Mouse (Mus musculus): ENCODE measurements around the gene Cdc34. TPM values are rescaled to one million over a fixed set of nuclear protein-coding genes. Genes with fewer than 3 reads are reported as not detected.

Cdc34 gene
- total RNA-seq, 1 experiment, result 507 TPM

DNA sequence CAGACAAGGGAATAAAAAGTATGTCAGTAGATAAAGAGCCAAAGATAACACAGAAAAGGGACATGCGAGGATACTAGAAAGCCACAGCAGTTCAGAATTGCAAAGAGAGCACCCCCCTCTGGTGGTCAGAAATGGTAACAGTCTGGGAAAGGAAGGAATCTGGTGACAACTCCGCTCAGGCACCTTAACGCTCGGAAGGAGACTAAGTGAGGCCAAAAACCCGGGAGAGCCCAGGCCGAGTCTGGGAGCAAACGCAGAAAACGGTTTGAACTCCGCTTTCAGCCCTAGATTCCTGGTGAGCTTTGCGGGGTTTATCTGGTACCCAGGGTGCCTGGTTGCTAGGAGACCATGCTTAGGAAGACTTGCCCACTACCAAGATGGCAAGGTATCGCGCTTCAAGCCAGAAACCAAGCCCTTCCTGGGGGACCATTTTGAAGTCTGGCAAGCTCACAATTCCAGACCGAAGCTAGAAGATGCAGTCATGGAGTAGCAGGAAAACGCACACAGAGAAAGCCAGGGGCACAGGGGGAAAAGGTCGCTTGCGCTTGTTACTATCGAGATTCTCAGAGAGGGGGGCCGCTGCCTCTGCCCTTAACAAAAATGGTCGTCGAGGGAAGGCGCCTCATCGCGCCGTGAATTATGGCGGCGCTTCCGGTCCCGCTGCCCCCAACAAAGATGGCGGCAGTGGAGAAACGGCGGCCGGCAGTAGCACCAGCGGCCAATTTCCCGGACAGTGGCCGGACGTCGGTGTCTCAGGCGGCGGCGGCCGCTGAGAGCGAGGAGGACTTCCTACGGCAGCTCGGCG is 13.0 kb upstream of the Cdc34 start, which contains the start of gene Tpgs1:
Tpgs1 (plus strand) TSS at position 599 of the 805 bp plus-strand sequence.
- in situ Hi-C loops (cut with MboI; ENCODE audit: low sequenced_read_pairs in 2 of 2, unreplicated experiment in 2 of 2), result no loop called here
- Histone ChIP-seq H3K9ac (ENCODE audit: insufficient read depth, low read depth, low read length, poor library complexity, severe bottlenecking) (peak within 1 kb of the TSS; percentile 90), H3K4me1 (ENCODE audit: control insufficient read depth in 2 of 2, insufficient read depth in 2 of 2, low read length in 2 of 2, poor library complexity in 1 of 2) (peaks cover 5 to 25% of the 10 kb centered on the region in 2 experiments; a peak in 3 of 4 replicates), H3K36me3 (ENCODE audit: control insufficient read depth, insufficient read depth, low read length, poor library complexity, severe bottlenecking) (no peaks in the 10 kb centered on the region), H3K4me3 (ENCODE audit: insufficient read depth in 1 of 2, low read depth in 1 of 2, low read length in 2 of 2, poor library complexity in 1 of 2, severe bottlenecking in 1 of 2) (peak within 1 kb of the TSS; percentile 79 to 82), H3K9me3 (ENCODE audit: control insufficient read depth, insufficient read depth, low read depth, low read length) (no peaks in the 10 kb centered on the region), H3K27ac (ENCODE audit: insufficient read depth, low read depth, low read length, poor library complexity, severe bottlenecking) (peak within 1 kb of the TSS; percentile 85)
- DNase-seq (ENCODE audit: low read depth, low spot score), result peak; percentile 88
- no peak for TF ChIP-seq MAFK (IDR thresholded peaks at IDR 0.05; ENCODE audit: insufficient read depth, low read depth, low read length)
- TF ChIP-seq HCFC1 (IDR thresholded peaks at IDR 0.05; ENCODE audit: borderline replicate concordance, insufficient read depth, low read length), result peak; percentile 90
- peak; percentile 29; the same call in 1 of the 2 replicates for TF ChIP-seq ZC3H11A (IDR thresholded peaks at IDR 0.05; ENCODE audit: borderline replicate concordance, low read depth, low read length)

DNA sequence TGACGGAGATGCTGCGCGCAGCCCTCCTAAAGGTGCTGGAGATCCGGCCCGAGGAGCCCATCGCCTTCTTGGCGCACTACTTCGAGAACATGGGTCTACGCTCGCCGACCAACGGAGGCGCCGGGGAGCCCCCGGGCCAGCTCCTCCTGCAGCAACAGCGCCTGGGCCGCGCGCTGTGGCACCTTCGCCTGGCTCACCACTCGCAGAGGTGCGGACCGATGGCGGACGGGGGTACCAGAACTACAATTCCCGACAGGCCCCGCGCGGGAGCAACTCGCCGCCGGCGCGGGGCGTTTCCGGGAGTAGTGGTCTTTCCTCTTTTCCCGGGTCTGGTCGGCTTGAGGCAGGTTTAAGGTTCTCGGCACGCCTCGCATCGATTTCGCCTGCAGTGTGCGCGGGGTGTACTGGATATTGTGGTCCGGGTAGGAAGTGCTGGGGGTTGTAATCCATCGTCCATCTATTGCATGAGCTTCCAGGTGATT is 12.4 kb upstream of the Cdc34 start:
- peak overlapping the region; percentile 84 for H3K27ac ChIP-seq (ENCODE audit: insufficient read depth, low read depth, low read length, poor library complexity, severe bottlenecking)
- peaks cover 3 to 22% of the 10 kb centered on the region in 2 experiments; a peak in 3 of 4 replicates for H3K4me1 ChIP-seq (ENCODE audit: control insufficient read depth in 2 of 2, insufficient read depth in 2 of 2, low read length in 2 of 2, poor library complexity in 1 of 2)
- H3K9ac ChIP-seq (ENCODE audit: insufficient read depth, low read depth, low read length, poor library complexity, severe bottlenecking), result peak overlapping the region; percentile 90
- H3K9me3 ChIP-seq (ENCODE audit: control insufficient read depth, insufficient read depth, low read depth, low read length), result no peaks in the 10 kb centered on the region
- H3K4me3 ChIP-seq (ENCODE audit: insufficient read depth in 1 of 2, low read depth in 1 of 2, low read length in 2 of 2, poor library complexity in 1 of 2, severe bottlenecking in 1 of 2), result peak overlapping the region; percentile 79 to 82
- in situ Hi-C loops (cut with MboI; ENCODE audit: low sequenced_read_pairs in 2 of 2, unreplicated experiment in 2 of 2), result no loop called here
- H3K36me3 ChIP-seq (ENCODE audit: control insufficient read depth, insufficient read depth, low read length, poor library complexity, severe bottlenecking), result no peaks in the 10 kb centered on the region
- DNase-seq (ENCODE audit: low read depth, low spot score), result peak; percentile 77
- peak; percentile 88 for TF ChIP-seq HCFC1 (IDR thresholded peaks at IDR 0.05; ENCODE audit: borderline replicate concordance, insufficient read depth, low read length)
- TF ChIP-seq MAFK (IDR thresholded peaks at IDR 0.05; ENCODE audit: insufficient read depth, low read depth, low read length), result no peak

DNA sequence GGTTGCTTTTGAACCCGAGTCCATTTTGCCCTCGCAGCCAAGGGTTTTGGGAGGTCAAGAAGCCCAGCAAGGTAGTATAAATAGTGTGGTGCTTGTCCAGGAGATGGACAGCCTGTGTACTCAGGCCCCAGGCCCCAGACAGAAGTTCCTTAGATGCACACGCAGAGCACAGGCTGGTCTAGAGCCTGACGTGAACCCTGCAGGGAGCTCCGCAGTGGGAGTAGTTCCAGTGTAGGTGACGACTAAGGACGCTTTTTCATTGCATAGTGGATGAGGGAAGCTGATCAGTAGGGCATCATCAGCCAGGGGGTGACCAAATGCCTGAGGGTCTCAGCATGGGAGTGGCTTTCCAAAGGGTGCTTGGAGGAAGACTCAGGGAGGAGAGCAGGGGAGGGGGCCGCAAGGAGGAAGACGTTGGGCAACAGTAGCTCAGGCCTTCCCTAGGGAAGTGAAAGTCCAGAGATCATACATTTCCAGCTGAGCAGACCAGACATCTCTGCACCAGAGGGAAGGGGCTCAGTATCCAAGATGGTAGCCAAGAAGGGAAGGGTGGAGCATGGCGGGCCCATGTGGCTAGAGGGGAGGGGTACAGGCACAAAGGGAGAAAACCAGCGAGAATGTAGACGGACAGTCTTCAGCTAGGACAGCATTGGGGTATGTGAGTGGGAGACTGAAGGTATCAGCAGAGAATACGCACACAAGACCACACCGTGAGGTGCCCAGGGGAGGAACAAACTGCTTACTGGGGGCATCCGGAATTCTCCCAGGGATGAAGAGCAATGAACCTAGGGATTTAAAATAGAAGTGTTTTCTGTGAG is 11.7 kb upstream of the Cdc34 start:
- Histone ChIP-seq H3K4me3 (ENCODE audit: insufficient read depth in 1 of 2, low read depth in 1 of 2, low read length in 2 of 2, poor library complexity in 1 of 2, severe bottlenecking in 1 of 2) (peak overlapping the region; percentile 79 to 82), H3K9ac (ENCODE audit: insufficient read depth, low read depth, low read length, poor library complexity, severe bottlenecking) (peak overlapping the region; percentile 90), H3K4me1 (ENCODE audit: control insufficient read depth in 2 of 2, insufficient read depth in 2 of 2, low read length in 2 of 2, poor library complexity in 1 of 2) (peaks cover 3 to 17% of the 10 kb centered on the region in 2 experiments; a peak in 3 of 4 replicates), H3K27ac (ENCODE audit: insufficient read depth, low read depth, low read length, poor library complexity, severe bottlenecking) (peak overlapping the region; percentile 84), H3K36me3 (ENCODE audit: control insufficient read depth, insufficient read depth, low read length, poor library complexity, severe bottlenecking) (no peaks in the 10 kb centered on the region), H3K9me3 (ENCODE audit: control insufficient read depth, insufficient read depth, low read depth, low read length) (no peaks in the 10 kb centered on the region)
- TF ChIP-seq MAFK (IDR thresholded peaks at IDR 0.05; ENCODE audit: insufficient read depth, low read depth, low read length) (no peak), ZC3H11A (IDR thresholded peaks at IDR 0.05; ENCODE audit: borderline replicate concordance, low read depth, low read length) (no peak), ZNF384 (IDR thresholded peaks at IDR 0.05; ENCODE audit: low read depth, low read length) (no peak), HCFC1 (IDR thresholded peaks at IDR 0.05; ENCODE audit: borderline replicate concordance, insufficient read depth, low read length) (no peak), CHD2 (IDR thresholded peaks at IDR 0.05; ENCODE audit: low read depth, low read length) (no peak)
- no peak for DNase-seq (ENCODE audit: low read depth, low spot score)
- in situ Hi-C loops (cut with MboI; ENCODE audit: low sequenced_read_pairs in 2 of 2, unreplicated experiment in 2 of 2), result no loop called here

DNA sequence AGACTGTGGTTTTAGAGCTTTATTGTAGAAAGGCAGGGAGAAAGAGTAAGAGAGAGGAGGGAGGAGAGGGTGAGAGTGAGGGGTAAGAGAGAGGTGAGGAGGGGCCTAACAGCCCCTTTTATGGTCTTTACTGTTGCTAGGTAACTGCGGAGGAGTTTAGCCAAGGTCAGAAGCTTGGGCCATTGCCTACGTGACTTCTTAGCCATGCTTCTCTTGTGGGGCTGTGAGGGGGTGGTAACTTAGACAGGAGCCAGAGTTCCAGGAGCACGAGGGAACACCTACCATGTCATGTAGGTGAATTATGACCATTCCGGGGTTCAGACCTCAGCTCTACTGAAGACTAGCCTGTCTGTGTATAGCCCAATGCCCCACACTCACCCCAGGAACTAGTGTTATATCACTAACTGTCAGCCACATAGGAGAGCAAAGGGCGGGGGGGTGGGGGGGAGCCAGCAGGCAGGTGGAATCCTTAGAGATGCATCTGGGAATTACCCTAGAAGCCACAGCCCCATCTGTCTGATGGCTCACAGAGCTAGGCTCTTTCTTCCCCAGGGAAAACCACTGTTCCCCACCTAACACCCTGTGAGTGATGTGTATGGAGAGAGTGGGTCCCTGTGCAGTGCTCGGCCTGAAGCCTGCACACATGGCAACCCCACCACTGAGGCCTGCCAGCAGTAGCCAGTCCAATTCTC is 10.5 kb upstream of the Cdc34 start:
- Histone ChIP-seq H3K4me1 (ENCODE audit: control insufficient read depth in 2 of 2, insufficient read depth in 2 of 2, low read length in 2 of 2, poor library complexity in 1 of 2) (peaks cover 8 to 25% of the 10 kb centered on the region in 2 experiments; a peak in 3 of 4 replicates), H3K4me3 (ENCODE audit: insufficient read depth in 1 of 2, low read depth in 1 of 2, low read length in 2 of 2, poor library complexity in 1 of 2, severe bottlenecking in 1 of 2) (peak overlapping the region; percentile 79 to 82), H3K36me3 (ENCODE audit: control insufficient read depth, insufficient read depth, low read length, poor library complexity, severe bottlenecking) (no peaks in the 10 kb centered on the region), H3K27ac (ENCODE audit: insufficient read depth, low read depth, low read length, poor library complexity, severe bottlenecking) (peak overlapping the region; percentile 84), H3K9ac (ENCODE audit: insufficient read depth, low read depth, low read length, poor library complexity, severe bottlenecking) (peak overlapping the region; percentile 90), H3K9me3 (ENCODE audit: control insufficient read depth, insufficient read depth, low read depth, low read length) (no peaks in the 10 kb centered on the region)
- no peak for DNase-seq (ENCODE audit: low read depth, low spot score)
- in situ Hi-C loops (cut with MboI; ENCODE audit: low sequenced_read_pairs in 2 of 2, unreplicated experiment in 2 of 2), result no loop called here
- TF ChIP-seq MAFK (IDR thresholded peaks at IDR 0.05; ENCODE audit: insufficient read depth, low read depth, low read length), result no peak
- TF ChIP-seq ZNF384 (IDR thresholded peaks at IDR 0.05; ENCODE audit: low read depth, low read length), result no peak
- no peak for TF ChIP-seq CHD2 (IDR thresholded peaks at IDR 0.05; ENCODE audit: low read depth, low read length)
- TF ChIP-seq ZC3H11A (IDR thresholded peaks at IDR 0.05; ENCODE audit: borderline replicate concordance, low read depth, low read length), result no peak
- TF ChIP-seq HCFC1 (IDR thresholded peaks at IDR 0.05; ENCODE audit: borderline replicate concordance, insufficient read depth, low read length), result no peak

All from ES-E14 (cell line).